Mouse (Mus musculus): ENCODE measurements around the gene Gm44502. TPM values are rescaled to one million over a fixed set of nuclear protein-coding genes. Genes with fewer than 3 reads are reported as not detected.

Gm44502 gene
- polyA plus RNA-seq, 1 experiment from 2014 or later = 0.19 TPM

DNA sequence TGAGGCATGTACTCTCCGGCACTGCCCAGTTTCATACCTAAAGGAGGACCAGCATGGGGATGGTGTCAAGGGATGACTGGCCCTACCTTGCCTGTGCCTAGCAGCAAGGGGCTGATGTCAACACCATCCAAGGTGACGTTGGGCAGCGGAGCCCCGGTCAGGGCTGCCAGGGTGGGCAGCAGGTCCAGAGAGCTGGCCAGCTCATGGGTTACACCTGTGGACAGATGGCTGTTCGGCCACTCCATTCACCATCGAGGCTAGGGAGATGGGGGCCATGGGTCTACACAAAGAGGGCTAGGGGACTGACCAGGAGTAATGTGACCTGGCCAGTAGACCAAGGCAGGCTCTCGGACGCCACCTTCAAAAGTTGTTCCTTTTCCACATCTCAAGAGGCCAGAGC lies 44.4 kb upstream of the Gm44502 start:
- WGBS (ENCODE audit: insufficient replicate concordance) = 89% methylated on average over 8 of the region's 8 CpGs
- no peak for ATAC-seq (ENCODE audit: low read depth)
- Histone ChIP-seq H3K9me3 (replicated peaks; ENCODE audit: control insufficient read depth, low read length) (no peaks in the 10 kb centered on the region), H3K27me3 (ENCODE audit: control insufficient read depth, insufficient read depth, low read depth, low read length) (no peaks in the 10 kb centered on the region), H3K36me3 (ENCODE audit: control insufficient read depth, insufficient read depth) (no peaks in the 10 kb centered on the region), H3K4me2 (ENCODE audit: low read depth, low read length) (no peak overlapping the region), H3K9ac (ENCODE audit: low read depth, low read length) (no peak overlapping the region), H3K27ac (ENCODE audit: low read length) (no peak overlapping the region), H3K4me1 (ENCODE audit: control insufficient read depth, low read depth, low read length) (peaks cover 12% of the 10 kb centered on the region), H3K4me3 (ENCODE audit: low read depth, low read length) (no peak overlapping the region)

GRCm38 (mm10) chr15:89473370-89473769 lies 43.9 kb upstream of the Gm44502 start:
- Histone ChIP-seq H3K36me3 (ENCODE audit: control insufficient read depth, insufficient read depth) (no peaks in the 10 kb centered on the region), H3K9ac (ENCODE audit: low read depth, low read length) (no peak overlapping the region), H3K9me3 (replicated peaks; ENCODE audit: control insufficient read depth, low read length) (no peaks in the 10 kb centered on the region), H3K4me1 (ENCODE audit: control insufficient read depth, low read depth, low read length) (peaks cover 12% of the 10 kb centered on the region), H3K27ac (ENCODE audit: low read length) (no peak overlapping the region), H3K4me3 (ENCODE audit: low read depth, low read length) (no peak overlapping the region), H3K27me3 (ENCODE audit: control insufficient read depth, insufficient read depth, low read depth, low read length) (no peaks in the 10 kb centered on the region), H3K4me2 (ENCODE audit: low read depth, low read length) (no peak overlapping the region)
- 73% methylated on average over 9 of the region's 9 CpGs for WGBS (ENCODE audit: insufficient replicate concordance)
- ATAC-seq (ENCODE audit: low read depth) = no peak

DNA sequence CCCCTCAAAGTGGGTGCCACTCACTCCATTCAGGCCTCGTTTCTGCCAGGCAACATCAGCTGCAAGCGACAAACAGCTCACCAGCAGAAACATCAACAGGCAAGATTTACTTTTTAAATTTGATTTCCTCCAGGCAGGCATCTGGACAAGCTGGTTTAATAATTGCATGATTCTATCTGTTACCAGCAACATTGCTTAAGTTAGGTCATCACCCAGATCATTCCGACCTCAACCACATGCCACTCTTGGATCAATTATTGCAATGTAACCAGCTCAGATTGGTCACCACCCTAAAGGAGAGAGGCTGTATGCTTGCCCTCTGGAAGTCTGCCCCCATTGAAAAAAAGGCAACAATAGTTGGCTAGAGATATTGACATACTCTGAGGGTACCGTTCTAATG lies 42.0 kb upstream of the Gm44502 start:
- whole genome bisulfite sequencing (ENCODE audit: insufficient replicate concordance) = 80% methylated on average over 4 of the region's 4 CpGs
- Histone ChIP-seq H3K9ac (ENCODE audit: low read depth, low read length) (no peak overlapping the region), H3K4me1 (ENCODE audit: control insufficient read depth, low read depth, low read length) (peaks cover 10% of the 10 kb centered on the region), H3K4me2 (ENCODE audit: low read depth, low read length) (no peak overlapping the region), H3K9me3 (replicated peaks; ENCODE audit: control insufficient read depth, low read length) (no peaks in the 10 kb centered on the region), H3K36me3 (ENCODE audit: control insufficient read depth, insufficient read depth) (no peaks in the 10 kb centered on the region), H3K27me3 (ENCODE audit: control insufficient read depth, insufficient read depth, low read depth, low read length) (no peaks in the 10 kb centered on the region), H3K27ac (ENCODE audit: low read length) (no peak overlapping the region), H3K4me3 (ENCODE audit: low read depth, low read length) (no peak overlapping the region)
- no peak for ATAC-seq (ENCODE audit: low read depth)

GRCm38 (mm10) chr15:89468577-89468976 lies 39.1 kb upstream of the Gm44502 start:
- no peak overlapping the region for H3K4me3 ChIP-seq (ENCODE audit: low read depth, low read length)
- H3K4me2 ChIP-seq (ENCODE audit: low read depth, low read length) = no peak overlapping the region
- no peaks in the 10 kb centered on the region for H3K27me3 ChIP-seq (ENCODE audit: control insufficient read depth, insufficient read depth, low read depth, low read length)
- H3K4me1 ChIP-seq (ENCODE audit: control insufficient read depth, low read depth, low read length) = no peaks in the 10 kb centered on the region
- no peaks in the 10 kb centered on the region for H3K36me3 ChIP-seq (ENCODE audit: control insufficient read depth, insufficient read depth)
- no peak overlapping the region for H3K27ac ChIP-seq (ENCODE audit: low read length)
- no peak overlapping the region for H3K9ac ChIP-seq (ENCODE audit: low read depth, low read length)
- no peak for ATAC-seq (ENCODE audit: low read depth)
- H3K9me3 ChIP-seq (replicated peaks; ENCODE audit: control insufficient read depth, low read length) = no peaks in the 10 kb centered on the region
- 31% methylated on average over 2 of the region's 2 CpGs for WGBS (ENCODE audit: insufficient replicate concordance)

GRCm38 (mm10) chr15:89465052-89465451 lies 35.6 kb upstream of the Gm44502 start:
- no peaks in the 10 kb centered on the region for H3K36me3 ChIP-seq (ENCODE audit: control insufficient read depth, insufficient read depth)
- H3K9me3 ChIP-seq (replicated peaks; ENCODE audit: control insufficient read depth, low read length) = no peaks in the 10 kb centered on the region
- no peak overlapping the region for H3K9ac ChIP-seq (ENCODE audit: low read depth, low read length)
- 16% methylated on average over 1 of the region's 1 CpGs for WGBS (ENCODE audit: insufficient replicate concordance)
- no peaks in the 10 kb centered on the region for H3K4me1 ChIP-seq (ENCODE audit: control insufficient read depth, low read depth, low read length)
- H3K4me3 ChIP-seq (ENCODE audit: low read depth, low read length) = no peak overlapping the region
- no peak for ATAC-seq (ENCODE audit: low read depth)
- no peak overlapping the region for H3K4me2 ChIP-seq (ENCODE audit: low read depth, low read length)
- no peak overlapping the region for H3K27ac ChIP-seq (ENCODE audit: low read length)
- H3K27me3 ChIP-seq (ENCODE audit: control insufficient read depth, insufficient read depth, low read depth, low read length) = no peaks in the 10 kb centered on the region

DNA sequence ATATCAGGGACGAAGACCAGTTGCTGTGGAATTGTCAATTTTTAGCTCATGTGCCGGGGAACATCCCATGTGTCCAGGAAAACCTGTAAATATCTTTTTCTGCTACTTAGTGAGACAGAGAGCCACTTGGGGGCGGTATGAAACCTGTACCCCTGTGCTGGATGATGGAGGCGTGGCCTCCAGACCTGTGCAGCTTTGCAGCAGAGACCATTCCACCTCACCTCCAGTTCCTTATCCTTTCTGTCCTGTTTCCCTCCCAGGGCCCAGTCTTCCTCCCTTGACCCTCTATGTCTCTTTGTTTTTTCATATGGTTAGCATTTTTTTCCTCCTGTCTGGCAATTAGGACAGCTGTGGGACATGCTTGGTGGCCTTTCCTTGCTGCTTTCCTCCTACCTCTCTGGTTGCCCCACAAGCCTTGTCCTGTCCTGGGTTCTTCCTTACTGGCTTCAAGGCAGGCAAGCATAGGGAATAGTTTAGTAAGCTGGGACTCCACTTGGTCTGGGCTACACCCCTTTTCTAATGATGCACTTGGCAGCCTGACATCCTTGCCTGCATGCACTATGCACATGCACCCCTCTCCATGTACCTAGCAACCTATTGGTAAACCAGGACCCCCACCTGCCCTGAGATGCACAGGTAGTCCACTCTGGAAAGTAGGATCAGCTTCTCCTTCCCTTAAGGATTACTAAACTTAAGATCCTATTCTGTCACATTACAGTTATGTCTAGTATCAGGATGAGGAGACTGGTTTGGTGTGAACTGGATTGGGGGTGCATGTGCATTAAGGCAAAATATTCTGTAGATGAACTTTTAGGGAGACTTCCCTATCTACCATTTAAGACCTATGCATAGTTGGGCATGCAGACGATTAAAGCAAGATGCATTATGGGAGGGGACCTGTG lies 34.1 kb upstream of the Gm44502 start:
- H3K27me3 ChIP-seq (ENCODE audit: control insufficient read depth, insufficient read depth, low read depth, low read length) = peaks cover 4% of the 10 kb centered on the region
- WGBS (ENCODE audit: insufficient replicate concordance) = 27% methylated on average over 5 of the region's 5 CpGs
- no peak for ATAC-seq (ENCODE audit: low read depth)
- H3K4me1 ChIP-seq (ENCODE audit: control insufficient read depth, low read depth, low read length) = no peaks in the 10 kb centered on the region
- H3K36me3 ChIP-seq (ENCODE audit: control insufficient read depth, insufficient read depth) = no peaks in the 10 kb centered on the region
- H3K9me3 ChIP-seq (replicated peaks; ENCODE audit: control insufficient read depth, low read length) = no peaks in the 10 kb centered on the region
- H3K4me3 ChIP-seq (ENCODE audit: low read depth, low read length) = no peak overlapping the region
- no peak overlapping the region for H3K27ac ChIP-seq (ENCODE audit: low read length)
- no peak overlapping the region for H3K4me2 ChIP-seq (ENCODE audit: low read depth, low read length)
- no peak overlapping the region for H3K9ac ChIP-seq (ENCODE audit: low read depth, low read length)

DNA sequence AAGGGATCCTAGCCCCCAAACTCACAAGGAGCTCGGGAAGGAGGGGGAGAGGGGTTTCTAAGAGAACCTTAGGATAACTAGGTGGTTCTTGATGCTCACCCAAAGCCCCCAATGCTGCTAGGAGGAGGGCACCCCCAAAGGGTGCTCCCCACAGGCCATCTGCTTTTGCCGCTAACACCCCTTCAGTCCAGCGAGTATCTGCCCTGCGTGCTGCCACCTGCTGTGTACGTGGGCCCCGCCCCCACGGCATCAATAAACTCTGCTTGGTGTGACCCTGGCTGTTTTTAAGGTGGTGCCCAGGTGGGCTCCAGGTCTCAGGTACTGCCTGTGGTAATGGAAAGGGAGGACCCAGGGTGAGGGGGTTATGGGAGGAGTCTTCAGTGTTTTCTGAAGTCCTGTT lies 32.7 kb upstream of the Gm44502 start:
- H3K36me3 ChIP-seq (ENCODE audit: control insufficient read depth, insufficient read depth) = no peaks in the 10 kb centered on the region
- no peak overlapping the region for H3K4me3 ChIP-seq (ENCODE audit: low read depth, low read length)
- H3K9ac ChIP-seq (ENCODE audit: low read depth, low read length) = no peak overlapping the region
- no peak overlapping the region for H3K27ac ChIP-seq (ENCODE audit: low read length)
- WGBS (ENCODE audit: insufficient replicate concordance) = 56% methylated on average over 7 of the region's 7 CpGs
- no peaks in the 10 kb centered on the region for H3K9me3 ChIP-seq (replicated peaks; ENCODE audit: control insufficient read depth, low read length)
- no peak overlapping the region for H3K4me2 ChIP-seq (ENCODE audit: low read depth, low read length)
- ATAC-seq (ENCODE audit: low read depth) = no peak
- H3K27me3 ChIP-seq (ENCODE audit: control insufficient read depth, insufficient read depth, low read depth, low read length) = peaks cover 7% of the 10 kb centered on the region
- H3K4me1 ChIP-seq (ENCODE audit: control insufficient read depth, low read depth, low read length) = no peaks in the 10 kb centered on the region

GRCm38 (mm10) chr15:89461321-89461720 lies 31.8 kb upstream of the Gm44502 start:
- WGBS (ENCODE audit: insufficient replicate concordance) = 68% methylated on average over 15 of the region's 15 CpGs
- Histone ChIP-seq H3K9ac (ENCODE audit: low read depth, low read length) (no peak overlapping the region), H3K36me3 (ENCODE audit: control insufficient read depth, insufficient read depth) (no peaks in the 10 kb centered on the region), H3K4me3 (ENCODE audit: low read depth, low read length) (no peak overlapping the region), H3K27ac (ENCODE audit: low read length) (no peak overlapping the region), H3K27me3 (ENCODE audit: control insufficient read depth, insufficient read depth, low read depth, low read length) (peaks cover 7% of the 10 kb centered on the region), H3K4me1 (ENCODE audit: control insufficient read depth, low read depth, low read length) (no peaks in the 10 kb centered on the region), H3K9me3 (replicated peaks; ENCODE audit: control insufficient read depth, low read length) (no peaks in the 10 kb centered on the region), H3K4me2 (ENCODE audit: low read depth, low read length) (no peak overlapping the region)
- ATAC-seq (ENCODE audit: low read depth) = no peak

DNA sequence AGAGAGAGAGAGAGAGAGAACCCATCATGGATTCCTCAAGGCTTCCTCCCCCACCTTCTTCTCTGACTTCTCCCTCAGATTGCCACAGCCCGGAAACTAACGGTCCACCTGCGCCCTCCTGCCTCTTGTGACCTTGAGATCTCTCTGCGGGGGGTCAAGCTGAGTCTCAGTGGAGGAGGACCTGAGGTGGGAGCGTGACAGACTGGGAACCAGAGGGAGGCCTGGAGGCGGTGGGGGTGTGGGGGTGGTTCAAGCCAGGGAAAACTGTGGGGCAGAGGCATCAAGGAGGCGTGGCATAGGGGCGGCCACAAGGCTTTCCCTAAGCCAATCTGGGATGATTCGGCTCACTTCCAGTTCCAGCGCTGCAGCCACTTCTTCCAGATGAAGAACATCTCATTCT lies 30.8 kb upstream of the Gm44502 start:
- H3K4me2 ChIP-seq (ENCODE audit: low read depth, low read length) = no peak overlapping the region
- H3K4me1 ChIP-seq (ENCODE audit: control insufficient read depth, low read depth, low read length) = no peaks in the 10 kb centered on the region
- ATAC-seq (ENCODE audit: low read depth) = no peak
- peaks cover 7% of the 10 kb centered on the region for H3K27me3 ChIP-seq (ENCODE audit: control insufficient read depth, insufficient read depth, low read depth, low read length)
- WGBS (ENCODE audit: insufficient replicate concordance) = 60% methylated on average over 10 of the region's 10 CpGs
- no peak overlapping the region for H3K4me3 ChIP-seq (ENCODE audit: low read depth, low read length)
- H3K27ac ChIP-seq (ENCODE audit: low read length) = no peak overlapping the region
- no peak overlapping the region for H3K9ac ChIP-seq (ENCODE audit: low read depth, low read length)
- no peaks in the 10 kb centered on the region for H3K9me3 ChIP-seq (replicated peaks; ENCODE audit: control insufficient read depth, low read length)
- H3K36me3 ChIP-seq (ENCODE audit: control insufficient read depth, insufficient read depth) = no peaks in the 10 kb centered on the region

Measured in liver, embryonic 16.5 days (tissue).